Mouse (Mus musculus): ENCODE data around the gene B230104I21Rik.

B230104I21Rik gene

DNA sequence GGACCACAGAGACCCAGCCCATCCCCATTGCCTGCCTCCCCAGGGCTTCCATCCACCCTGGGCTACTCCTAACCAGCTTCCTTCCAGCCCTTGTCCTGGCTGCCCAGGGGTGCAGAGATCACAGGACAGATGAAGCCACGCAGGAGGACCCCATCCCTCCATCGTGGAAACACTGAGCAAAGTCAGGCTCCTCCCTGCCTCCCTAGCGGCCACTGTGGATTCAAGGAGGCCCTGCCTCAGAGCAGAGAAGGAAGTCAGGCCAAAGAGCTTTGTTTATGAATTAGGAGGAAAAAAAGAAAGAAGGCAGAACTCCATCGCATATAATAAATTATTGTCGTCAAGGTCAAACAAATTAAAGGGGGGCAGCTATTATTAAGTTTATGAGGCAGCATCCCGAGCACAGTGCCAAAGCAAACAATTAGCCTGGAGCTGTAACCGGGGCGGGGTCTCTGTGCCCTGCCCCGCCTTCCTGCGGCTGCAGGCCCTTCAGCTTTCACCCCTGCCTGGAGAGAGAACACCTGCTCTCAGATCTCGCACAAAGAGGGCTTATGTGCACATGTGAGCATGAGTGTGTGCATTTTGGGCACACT, 12.4 kb downstream of the B230104I21Rik start:
- peak; percentile 51 for DNase-seq (ENCODE audit: low spot score)

DNA sequence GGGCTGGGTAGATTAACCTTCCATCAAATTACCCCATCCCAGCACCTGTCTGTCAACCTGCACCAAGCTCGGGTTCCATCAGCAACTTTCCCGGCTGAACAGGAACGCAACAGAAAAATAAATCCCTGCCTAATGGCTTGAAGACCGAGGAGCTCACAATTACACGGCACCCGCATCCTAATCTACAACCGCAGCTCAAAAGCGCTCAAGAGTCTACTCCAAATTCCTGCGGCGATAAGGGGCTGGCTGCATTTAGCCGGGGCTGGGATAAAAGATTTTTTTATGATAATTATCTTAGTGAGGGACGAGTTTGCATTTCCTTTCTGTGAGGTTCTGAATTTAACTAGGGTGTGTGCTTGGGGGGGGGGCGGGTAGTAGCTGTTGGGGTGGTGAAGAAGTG, 16.3 kb downstream of the B230104I21Rik start:
- peak; percentile 28 for DNase-seq (ENCODE audit: low spot score)

DNA sequence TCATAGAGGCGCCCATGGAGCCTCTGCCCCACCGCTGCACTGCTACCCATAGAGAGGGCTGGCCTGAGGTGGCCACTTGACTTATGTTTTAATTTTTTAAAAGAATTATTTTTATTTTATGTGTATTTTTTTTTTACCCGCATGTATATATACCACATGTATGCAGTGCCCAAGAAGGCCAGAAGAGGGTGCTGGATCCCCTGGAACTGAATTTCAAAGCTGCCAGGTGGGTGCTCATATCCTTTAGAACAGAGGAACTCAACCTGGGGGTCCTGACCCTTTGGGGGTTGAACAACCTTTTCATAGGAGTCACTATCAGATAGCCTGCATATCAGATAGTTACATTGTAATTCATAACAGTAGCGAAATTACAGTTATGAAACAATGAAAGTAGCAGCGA, 19.5 kb downstream of the B230104I21Rik start:
- DNase-seq (ENCODE audit: low spot score): no peak

DNA sequence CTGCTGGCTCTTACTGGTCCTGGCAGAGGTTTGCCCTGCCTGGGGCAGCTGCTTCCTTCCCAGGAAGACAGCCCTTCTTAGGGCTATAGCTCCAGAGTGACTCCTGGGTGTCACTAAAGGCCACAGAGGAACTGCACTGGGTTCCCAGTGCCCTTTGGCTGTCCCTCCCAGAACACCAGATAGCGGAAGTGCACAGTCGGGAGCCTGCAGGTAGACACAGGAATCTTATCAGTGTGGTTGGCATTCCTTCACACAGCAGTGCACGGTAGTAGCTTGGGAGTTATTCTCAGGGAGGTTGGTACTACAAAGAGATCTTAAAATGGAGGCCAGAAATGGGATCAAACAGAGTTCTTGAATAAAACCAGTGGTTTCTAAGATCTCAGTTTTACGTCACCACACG, 22.4 kb downstream of the B230104I21Rik start:
- no peak for DNase-seq (ENCODE audit: low spot score)

DNA sequence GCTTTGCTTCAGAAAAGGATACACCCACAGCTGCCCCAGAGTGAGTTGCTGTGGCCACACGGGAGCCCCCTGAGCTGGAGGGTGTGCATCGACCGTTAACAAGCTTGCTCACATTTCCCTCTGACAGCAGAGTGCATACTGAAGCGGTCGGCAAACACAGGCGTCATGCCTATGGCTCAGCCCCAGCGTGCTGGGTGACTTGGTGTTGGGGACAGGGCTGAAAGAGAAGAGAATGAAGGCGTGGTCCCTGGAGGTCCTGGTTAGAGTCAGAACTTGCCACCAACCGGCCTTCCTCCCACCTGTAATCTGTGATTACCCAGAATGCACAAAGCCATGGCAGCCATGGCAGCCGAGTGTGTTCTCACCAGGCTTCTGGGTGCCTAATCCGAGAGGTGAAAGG, 22.9 kb downstream of the B230104I21Rik start:
- DNase-seq (ENCODE audit: low spot score): peak; percentile 5

DNA sequence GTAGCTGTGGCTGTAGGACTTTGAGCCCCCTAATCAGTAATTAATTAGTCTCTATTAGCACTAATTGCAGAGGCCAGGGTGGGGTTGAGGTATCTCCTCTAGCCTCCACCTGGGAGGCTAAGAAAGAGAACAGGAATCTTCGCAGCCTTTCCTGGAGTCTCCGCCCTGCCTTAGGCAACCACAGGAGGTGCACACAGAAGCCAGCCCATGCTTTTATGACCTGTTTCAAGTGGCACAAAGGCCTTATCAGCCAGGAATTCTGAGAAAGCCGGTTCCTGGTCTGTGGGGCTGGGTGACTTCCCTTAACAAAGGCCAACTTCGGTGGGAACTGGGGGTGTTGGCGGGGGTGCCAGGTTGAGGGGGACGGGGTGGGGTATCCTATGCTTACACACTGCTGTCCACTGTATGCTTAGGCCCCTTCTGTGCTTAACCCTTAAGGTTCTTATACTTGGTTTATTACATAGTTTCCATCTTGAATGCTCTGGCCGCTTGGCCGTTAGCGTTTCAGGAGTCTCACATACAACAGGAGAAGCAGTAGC, 23.9 kb downstream of the B230104I21Rik start:
- DNase-seq (ENCODE audit: low spot score): peak; percentile 58

DNA sequence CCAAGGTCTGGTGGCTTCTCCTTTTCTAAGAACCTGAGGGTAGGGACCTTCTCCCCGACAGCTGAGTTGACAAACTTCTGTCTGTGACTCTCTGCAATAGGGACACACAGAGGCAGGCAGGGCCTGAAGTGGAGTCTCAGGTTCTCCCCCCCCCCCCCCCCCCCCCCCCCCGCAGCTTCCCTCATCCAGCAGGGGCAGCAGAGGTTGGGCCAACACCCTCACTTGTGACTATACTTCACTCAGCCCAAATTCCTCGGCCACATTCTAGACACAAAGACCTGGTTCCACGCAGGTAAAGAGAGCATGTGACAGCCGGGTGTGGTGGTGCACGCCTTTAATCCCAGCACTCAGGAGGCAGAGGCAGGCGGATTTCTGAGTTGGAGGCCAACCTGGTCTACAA, 24.5 kb downstream of the B230104I21Rik start:
- no peak for DNase-seq (ENCODE audit: low spot score)

DNA sequence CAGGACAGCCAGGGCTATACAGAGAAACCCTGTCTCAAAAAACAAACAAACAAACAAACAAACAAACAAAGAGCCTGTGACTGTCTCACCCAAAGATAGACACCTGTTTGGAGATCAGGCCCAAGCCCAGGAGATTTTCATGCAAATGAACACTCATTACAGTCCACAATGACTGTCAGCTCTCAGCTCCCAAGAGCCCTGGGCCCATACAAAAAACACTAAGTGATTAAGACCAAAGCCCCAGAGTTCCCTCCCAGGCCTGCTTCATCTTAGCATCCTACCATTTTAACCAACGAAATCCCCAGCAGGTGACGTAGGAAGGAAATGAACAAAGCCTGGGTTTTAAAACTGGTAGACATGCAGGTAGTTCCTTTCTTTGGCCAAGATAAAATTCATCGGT, 24.9 kb downstream of the B230104I21Rik start:
- no peak for DNase-seq (ENCODE audit: low spot score)

DNA sequence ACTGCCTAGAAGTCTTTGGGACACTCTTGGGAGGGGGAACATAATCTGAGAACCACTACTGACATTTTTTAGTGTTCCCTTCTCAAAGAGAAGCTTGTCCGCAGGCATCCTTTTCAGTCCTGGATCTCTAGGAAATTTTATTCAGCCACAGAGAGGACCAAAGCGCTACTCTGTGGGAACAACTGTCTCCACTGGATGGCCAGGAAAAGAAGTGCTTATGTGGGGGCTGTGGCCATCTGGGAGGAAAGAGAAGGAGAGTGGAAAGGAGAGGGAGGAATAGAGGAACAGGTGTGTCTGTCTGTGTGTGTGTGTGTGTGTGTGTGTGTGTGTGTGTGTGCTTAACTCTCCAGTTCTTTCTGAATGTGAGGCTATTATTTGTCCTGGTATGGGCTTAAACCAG, 28.8 kb downstream of the B230104I21Rik start:
- DNase-seq (ENCODE audit: low spot score): no peak

DNA sequence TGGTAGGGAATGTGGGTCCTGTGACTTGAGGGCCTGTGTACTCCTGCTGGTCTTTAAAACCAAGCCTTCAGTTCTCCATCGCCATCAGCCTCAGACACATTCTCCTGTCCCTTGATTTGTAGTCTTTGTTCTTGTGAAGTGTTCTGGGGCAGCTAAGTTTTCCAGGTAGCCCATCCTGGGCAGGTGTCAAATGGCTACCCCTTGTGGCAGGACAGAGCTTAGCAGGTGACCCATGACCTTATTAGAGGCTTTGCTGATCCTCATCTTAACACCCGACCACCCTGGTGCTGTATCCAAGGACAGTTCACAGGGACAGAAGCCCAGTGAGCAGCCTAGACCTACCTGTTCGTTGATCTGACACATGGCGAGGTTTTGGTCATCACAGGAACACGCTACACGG, 30.9 kb downstream of the B230104I21Rik start:
- no peak for DNase-seq (ENCODE audit: low spot score)

DNA sequence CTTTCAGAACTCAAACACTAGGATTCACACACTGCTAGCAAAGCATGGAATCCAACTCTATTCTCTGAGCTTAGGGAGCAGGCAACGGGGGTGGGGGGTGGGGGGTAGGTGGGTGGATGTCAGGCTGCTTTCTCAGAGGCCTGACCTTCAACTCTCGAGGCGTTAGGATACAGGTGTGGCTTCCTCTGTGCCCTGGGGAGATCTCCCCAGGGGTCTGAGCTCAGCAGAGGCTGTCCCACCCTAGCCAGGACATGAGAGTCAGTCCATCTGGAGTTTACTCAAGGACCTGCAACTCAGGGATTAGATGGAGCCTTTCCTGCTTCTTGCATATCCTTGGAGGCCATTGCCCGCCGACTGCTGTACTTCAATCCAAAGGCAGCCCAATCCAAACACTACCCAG, 33.2 kb downstream of the B230104I21Rik start:
- DNase-seq (ENCODE audit: low spot score): no peak

DNA sequence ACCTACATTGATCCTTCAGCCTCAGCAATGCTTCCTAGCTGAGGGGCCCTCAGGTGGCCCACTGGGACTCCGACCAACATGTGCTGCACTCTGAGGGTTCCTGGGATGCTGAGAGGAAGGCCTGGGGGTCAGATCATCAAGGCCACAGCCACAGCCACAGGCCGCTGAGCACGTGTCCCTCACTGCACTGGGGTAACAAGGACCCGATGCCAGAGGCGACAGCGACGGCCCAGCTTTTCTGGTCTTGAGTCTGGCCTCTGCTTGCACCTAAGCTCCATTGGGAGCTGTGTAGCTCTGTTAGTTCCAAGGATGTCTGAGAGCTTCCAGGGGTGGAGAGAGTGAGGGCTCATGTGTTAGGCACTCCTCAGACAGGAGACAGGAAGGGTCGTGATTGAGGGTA, 34.9 kb downstream of the B230104I21Rik start:
- DNase-seq (ENCODE audit: low spot score): no peak

DNA sequence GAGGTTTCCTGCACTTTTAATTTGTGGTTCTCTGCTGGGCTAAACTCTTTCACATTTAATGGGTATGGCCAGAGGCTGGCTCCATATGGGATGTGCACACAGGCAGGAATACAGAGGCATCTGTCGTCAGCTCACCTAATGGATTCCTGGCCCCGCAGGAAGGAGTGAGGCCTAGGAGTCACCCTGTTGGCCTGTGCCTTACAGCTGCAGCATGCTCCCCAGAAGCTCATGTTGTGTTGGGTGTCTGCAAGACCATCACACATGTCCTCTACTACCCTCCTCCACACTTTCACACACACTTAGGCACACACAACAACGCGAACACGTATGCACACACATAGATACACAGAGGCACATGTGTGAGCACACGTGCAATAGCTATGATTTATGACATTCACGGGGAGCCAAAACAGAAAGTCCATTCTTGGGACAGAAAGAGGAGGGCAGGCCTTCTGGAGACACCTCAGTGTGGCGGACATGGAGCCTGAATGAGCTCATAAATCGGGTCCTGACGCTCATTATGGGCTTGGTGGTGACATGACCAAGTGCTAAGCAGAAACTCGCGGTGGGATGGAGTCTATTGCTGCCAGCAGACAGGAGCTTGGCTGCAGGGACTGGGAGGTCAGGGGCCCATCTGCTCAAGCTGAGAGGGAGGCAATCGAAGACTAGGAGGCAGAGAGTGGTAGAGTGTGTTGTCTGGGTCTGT, 35.8 kb downstream of the B230104I21Rik start:
- DNase-seq (ENCODE audit: low spot score): no peak

DNA sequence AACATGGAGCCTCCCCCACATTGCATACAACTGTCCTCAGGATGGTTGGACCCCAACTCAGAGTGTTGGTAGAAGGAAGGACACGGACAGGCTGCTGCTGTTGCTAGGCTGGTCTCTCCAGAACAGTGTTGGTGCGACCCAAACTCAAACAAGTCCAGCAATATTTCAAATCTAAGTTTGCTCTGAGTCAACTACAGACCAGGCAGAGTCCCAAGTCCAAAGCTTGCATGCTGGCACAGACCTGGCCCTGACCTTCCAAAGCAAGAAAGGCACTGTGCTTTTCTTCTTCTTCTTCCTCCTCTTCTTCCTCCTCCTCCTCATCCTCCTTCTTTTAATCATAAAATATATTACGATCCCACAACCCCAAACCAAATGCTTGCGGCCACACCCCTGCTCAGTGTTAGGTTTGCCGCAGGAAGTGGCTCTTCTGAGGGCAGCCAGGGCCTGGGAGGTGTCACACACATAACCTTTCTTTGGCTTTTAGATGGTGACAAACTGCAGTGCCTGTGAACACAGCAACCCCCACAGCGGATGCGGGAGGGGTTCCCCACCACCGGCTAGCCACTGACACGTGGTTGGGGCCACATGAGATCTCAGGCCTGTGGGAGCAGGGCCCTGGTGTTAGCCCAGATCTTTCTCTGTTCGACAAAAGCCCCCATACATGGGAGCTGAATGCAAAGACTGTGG, 40.2 kb downstream of the B230104I21Rik start:
- no peak for DNase-seq (ENCODE audit: low spot score)

DNA sequence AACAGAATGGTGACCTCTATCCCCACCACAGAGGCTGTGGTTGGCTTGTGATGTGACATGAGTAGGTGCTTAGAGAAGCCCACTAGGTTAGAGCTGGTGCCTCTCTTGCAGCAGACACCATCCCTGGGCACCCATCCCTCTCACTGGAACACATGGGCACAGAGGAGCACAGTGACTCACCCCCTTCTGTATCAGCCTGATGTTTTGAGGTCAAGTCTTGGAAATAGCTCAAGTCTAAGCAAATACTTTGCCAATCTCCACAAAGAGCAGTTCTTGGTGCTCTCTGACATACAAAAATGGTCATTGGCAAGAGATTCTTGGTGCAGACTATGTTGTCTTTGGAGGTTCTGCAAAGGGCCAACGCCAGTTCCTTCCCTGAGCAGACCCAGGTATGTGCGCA, 42.9 kb downstream of the B230104I21Rik start:
- no peak for DNase-seq (ENCODE audit: low spot score)

DNA sequence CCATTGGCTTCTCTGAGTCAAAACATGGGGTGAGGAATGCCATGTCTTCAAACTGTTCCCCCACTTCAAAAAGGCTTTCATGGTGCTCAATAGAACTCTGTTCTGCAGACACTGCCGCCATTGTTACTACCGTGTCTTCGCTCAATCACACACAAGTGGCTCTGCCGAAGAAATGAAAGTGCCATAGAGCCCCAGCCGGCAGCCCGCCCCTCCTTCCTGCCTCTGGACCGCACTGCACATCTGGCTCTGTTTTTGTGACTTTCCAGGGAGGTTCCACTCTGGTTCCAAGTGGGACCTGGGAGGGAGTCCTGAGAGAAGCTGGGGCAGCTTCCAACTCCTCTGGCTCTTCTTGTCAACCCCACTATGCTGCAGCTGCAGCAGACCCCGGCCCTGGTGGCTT, 49.3 kb downstream of the B230104I21Rik start:
- no peak for DNase-seq (ENCODE audit: low spot score)

DNA sequence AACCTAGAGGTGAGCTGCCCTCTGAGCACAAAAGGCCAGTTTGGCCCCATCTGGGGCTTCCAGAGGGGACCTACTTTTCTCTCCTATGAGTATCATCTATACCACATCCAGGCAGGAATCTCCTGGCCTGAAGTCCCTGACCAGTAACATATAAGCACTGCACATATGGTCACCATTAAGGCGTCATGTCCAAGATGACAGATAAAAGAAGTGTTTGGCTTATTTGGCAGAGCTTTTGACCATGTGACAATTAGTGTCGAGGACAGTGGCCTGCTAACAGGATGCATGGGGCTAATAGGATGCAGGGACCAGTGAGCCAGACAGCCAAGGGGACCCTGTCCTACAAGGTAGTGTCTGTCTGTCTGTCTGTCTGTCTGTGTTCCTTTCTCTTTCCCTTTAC, 50.0 kb downstream of the B230104I21Rik start:
- no peak for DNase-seq (ENCODE audit: low spot score)

DNA sequence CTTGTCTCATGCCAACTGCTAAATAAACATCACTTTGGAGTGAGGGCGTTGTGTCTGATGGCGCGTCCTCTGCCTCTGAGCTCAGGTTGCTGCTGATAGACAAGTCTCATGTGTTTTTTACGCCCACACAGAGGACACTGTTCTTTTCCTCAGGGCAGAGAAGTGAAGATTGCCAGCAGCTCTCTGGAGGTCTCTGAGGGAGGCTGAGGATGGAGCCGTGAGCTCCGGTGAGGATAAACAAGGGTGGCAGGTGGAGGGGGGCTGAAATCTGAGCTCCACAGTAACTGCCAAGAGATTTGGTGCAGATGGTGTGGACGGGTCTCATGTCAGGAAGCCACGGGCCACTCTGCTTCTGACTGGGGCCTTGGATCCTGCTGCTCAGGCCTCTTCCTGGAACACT, 50.9 kb downstream of the B230104I21Rik start:
- DNase-seq (ENCODE audit: low spot score): no peak

DNA sequence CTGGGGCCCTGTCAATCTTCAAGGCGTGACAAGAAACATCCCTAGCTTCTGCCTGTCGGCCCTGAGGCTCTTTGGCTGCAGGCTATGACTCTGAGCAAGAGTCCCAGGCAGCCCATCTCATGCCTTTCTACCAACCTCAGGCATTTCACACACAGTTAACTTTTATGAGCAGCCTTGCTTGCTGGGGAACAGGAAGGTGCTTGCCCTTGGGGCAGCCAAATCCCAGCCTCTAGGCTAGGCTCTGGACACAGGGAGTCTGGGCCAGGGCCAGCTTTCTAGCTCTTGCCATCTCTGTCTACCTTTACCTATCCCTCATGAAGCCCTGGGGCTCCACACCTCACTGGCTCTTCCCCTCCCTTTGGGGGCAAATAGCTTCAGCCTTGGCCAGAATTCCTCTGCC, 53.7 kb downstream of the B230104I21Rik start:
- no peak for DNase-seq (ENCODE audit: low spot score)

DNA sequence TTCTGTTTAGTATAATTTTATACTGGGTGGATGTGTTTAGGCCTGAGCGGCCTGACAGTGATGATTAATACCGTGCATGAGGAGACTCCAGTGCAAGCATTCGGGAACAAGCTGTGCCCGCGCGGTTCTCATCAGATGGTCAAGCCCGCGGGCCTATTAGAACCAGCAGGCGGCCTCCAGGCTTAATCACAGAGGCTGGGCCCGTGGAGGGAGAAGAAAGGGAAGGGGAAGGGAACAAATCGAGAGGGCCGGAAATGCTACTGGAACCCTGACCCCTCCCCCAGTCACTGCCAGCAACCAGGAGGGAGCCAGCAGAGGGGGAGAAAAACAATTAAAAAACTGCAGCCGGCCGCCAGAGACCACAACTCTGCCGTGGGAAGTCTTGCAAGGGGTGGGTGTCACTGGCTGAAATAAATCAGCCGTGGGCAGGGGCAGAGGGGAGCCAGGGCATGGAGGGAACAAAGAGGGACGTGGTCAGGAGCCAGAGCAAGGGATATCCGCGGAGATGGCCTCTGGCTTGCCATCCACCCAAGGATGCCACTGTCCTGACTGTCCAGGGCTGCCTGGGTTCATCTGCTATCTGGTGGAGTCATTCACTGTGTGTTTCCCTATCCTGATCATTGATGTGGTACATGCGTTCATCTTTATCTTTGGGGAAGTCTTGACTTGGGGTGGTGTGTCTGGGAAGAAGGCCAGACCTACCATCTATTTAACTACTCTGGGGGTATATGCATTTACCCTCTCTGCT, 54.6 kb downstream of the B230104I21Rik start:
- no peak for DNase-seq (ENCODE audit: low spot score)

DNA sequence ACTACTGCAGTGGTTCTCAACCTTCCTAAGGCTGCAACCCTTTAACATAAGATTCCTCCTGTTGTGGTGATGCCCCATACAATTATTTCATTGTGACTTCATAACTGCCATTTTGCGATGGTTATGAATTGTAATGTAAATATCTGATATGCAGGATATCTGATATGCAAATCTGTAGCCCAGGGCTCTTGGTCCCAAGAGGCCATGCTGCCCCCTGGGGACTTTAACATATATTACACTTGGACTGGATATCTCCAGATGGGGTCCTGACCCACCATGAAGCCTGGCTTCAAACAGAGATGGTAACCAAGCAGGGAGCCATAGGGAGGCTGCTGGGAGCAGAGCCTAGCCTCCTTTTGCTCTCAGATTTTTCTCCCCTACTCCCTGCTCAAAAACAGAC, 56.7 kb downstream of the B230104I21Rik start:
- no peak for DNase-seq (ENCODE audit: low spot score)

Data from lung, postnatal 25 days (tissue).